ENCODE assay signal across 9 mouse cellular contexts in genomic region chr2:156353265-156353692, GRCm38 (mm10). TPM values are rescaled to one million over a fixed set of nuclear protein-coding genes. Genes with fewer than 3 reads are reported as not detected.
DNase-seq lines count a peak whose midpoint lies in the region; ATAC-seq and TF ChIP-seq lines count a peak whose summit lies in the region.
"Had no signal": no experiment of that assay in that cellular context is flagged by ENCODE, and none has a peak within 500 bp of the region (broad histone marks: within the 10 kb centered on the region; RNA-seq: fewer than 3 reads in every experiment).

No protein-coding gene starts in this region.

- WGBS in forebrain, embryonic 14.5 days = 50% methylated on average over 7 of the region's 7 CpGs
- WGBS in forebrain, embryonic 12.5 days = 53% methylated on average over 7 of the region's 7 CpGs
- WGBS in midbrain, embryonic 14.5 days = 55% methylated on average over 7 of the region's 7 CpGs
- 58% methylated on average over 7 of the region's 7 CpGs for WGBS in midbrain, embryonic 10.5 days
- 46% methylated on average over 7 of the region's 7 CpGs for WGBS in heart, postnatal 0 days

- H3K4me3 ChIP-seq in forebrain, embryonic 14.5 days (ENCODE audit: low read depth, low read length) = no peak overlapping the region
- no peak overlapping the region for H3K4me3 ChIP-seq in forebrain, embryonic 12.5 days (replicated peaks)
- no peak overlapping the region for H3K4me3 ChIP-seq in midbrain, embryonic 14.5 days (replicated peaks; ENCODE audit: low read depth, low read length)
- H3K4me3 ChIP-seq in midbrain, embryonic 10.5 days = no peak overlapping the region
- H3K4me3 ChIP-seq in heart, postnatal 0 days (ENCODE audit: low read depth, low read length) = no peak overlapping the region
- H3K4me3 ChIP-seq: limb, embryonic 12.5 days had no signal

- no peaks in the 10 kb centered on the region for H3K4me1 ChIP-seq in forebrain, embryonic 14.5 days (ENCODE audit: control insufficient read depth, insufficient read depth, low read length)
- H3K4me1 ChIP-seq in forebrain, embryonic 12.5 days = peaks cover 4% of the 10 kb centered on the region; the same call in 1 of the 2 replicates
- peaks cover 3% of the 10 kb centered on the region; the same call in 1 of the 2 replicates for H3K4me1 ChIP-seq in midbrain, embryonic 14.5 days (ENCODE audit: control insufficient read depth, insufficient read depth, low read length)
- H3K4me1 ChIP-seq in midbrain, embryonic 10.5 days = peaks cover 5% of the 10 kb centered on the region; the same call in 1 of the 2 replicates
- H3K4me1 ChIP-seq in heart, postnatal 0 days (ENCODE audit: control insufficient read depth, insufficient read depth) = no peaks in the 10 kb centered on the region
- H3K4me1 ChIP-seq: limb, embryonic 12.5 days had no signal

- peak; percentile 26; the same call in 1 of the 2 replicates for ATAC-seq in forebrain, embryonic 14.5 days
- no peak for ATAC-seq in forebrain, embryonic 12.5 days (ENCODE audit: low FRiP score)
- no peak for ATAC-seq in midbrain, embryonic 14.5 days (ENCODE audit: low FRiP score, low TSS enrichment)
- ATAC-seq in heart, postnatal 0 days (ENCODE audit: insufficient read depth, low read depth) = peak; percentile 55; the same call in 1 of the 2 replicates

- H3K9ac ChIP-seq in forebrain, embryonic 14.5 days (ENCODE audit: low read length) = no peak overlapping the region
- no peak overlapping the region for H3K9ac ChIP-seq in forebrain, embryonic 12.5 days
- H3K9ac ChIP-seq in midbrain, embryonic 14.5 days (replicated peaks; ENCODE audit: low read length) = no peak overlapping the region
- H3K9ac ChIP-seq in heart, postnatal 0 days (replicated peaks; ENCODE audit: low read depth, low read length) = no peak overlapping the region
- H3K9ac ChIP-seq: limb, embryonic 12.5 days had no signal

- no peak for TF ChIP-seq EP300 in heart, postnatal 0 days (IDR thresholded peaks at IDR 0.05; ENCODE audit: low read depth)

- no peaks in the 10 kb centered on the region for H3K36me3 ChIP-seq in forebrain, embryonic 14.5 days (ENCODE audit: control insufficient read depth, insufficient read depth, low read length)
- no peaks in the 10 kb centered on the region for H3K36me3 ChIP-seq in forebrain, embryonic 12.5 days (replicated peaks)
- no peaks in the 10 kb centered on the region for H3K36me3 ChIP-seq in midbrain, embryonic 14.5 days (ENCODE audit: control insufficient read depth, insufficient read depth, low read length)
- H3K36me3 ChIP-seq in midbrain, embryonic 10.5 days = no peaks in the 10 kb centered on the region
- no peaks in the 10 kb centered on the region for H3K36me3 ChIP-seq in heart, postnatal 0 days (replicated peaks; ENCODE audit: control insufficient read depth, insufficient read depth, low read length)
- H3K36me3 ChIP-seq: limb, embryonic 12.5 days had no signal

- H3K27ac ChIP-seq in forebrain, embryonic 14.5 days (ENCODE audit: low read depth, low read length) = no peak overlapping the region; the same call in 1 of the 2 replicates
- no peak overlapping the region for H3K27ac ChIP-seq in forebrain, embryonic 12.5 days
- H3K27ac ChIP-seq in midbrain, embryonic 14.5 days (replicated peaks; ENCODE audit: low read depth, low read length) = 0 out of 2 replicates have a peak overlapping the region, but pooled peaks have one; percentile 32
- no peak overlapping the region for H3K27ac ChIP-seq in midbrain, embryonic 10.5 days (replicated peaks)
- no peak overlapping the region for H3K27ac ChIP-seq in heart, postnatal 0 days (ENCODE audit: low read depth)
- H3K27ac ChIP-seq: limb, embryonic 12.5 days had no signal

- no peaks in the 10 kb centered on the region for H3K27me3 ChIP-seq in forebrain, embryonic 14.5 days (replicated peaks; ENCODE audit: control insufficient read depth, insufficient read depth, low read length)
- H3K27me3 ChIP-seq in forebrain, embryonic 12.5 days = no peaks in the 10 kb centered on the region
- no peaks in the 10 kb centered on the region for H3K27me3 ChIP-seq in midbrain, embryonic 14.5 days (ENCODE audit: control insufficient read depth, insufficient read depth, low read length)
- H3K27me3 ChIP-seq in midbrain, embryonic 10.5 days (ENCODE audit: low read depth, poor library complexity, severe bottlenecking) = no peaks in the 10 kb centered on the region
- no peaks in the 10 kb centered on the region for H3K27me3 ChIP-seq in heart, postnatal 0 days (ENCODE audit: control insufficient read depth, insufficient read depth, low read length)
- H3K27me3 ChIP-seq: limb, embryonic 12.5 days had no signal

- no peaks in the 10 kb centered on the region for H3K9me3 ChIP-seq in forebrain, embryonic 14.5 days (replicated peaks; ENCODE audit: control insufficient read depth, low read length)
- H3K9me3 ChIP-seq in forebrain, embryonic 12.5 days = no peaks in the 10 kb centered on the region
- H3K9me3 ChIP-seq in midbrain, embryonic 14.5 days (ENCODE audit: control insufficient read depth, low read length) = no peaks in the 10 kb centered on the region
- no peaks in the 10 kb centered on the region for H3K9me3 ChIP-seq in midbrain, embryonic 10.5 days (replicated peaks)
- no peaks in the 10 kb centered on the region for H3K9me3 ChIP-seq in heart, postnatal 0 days (replicated peaks; ENCODE audit: control insufficient read depth, low read length)
- H3K9me3 ChIP-seq: limb, embryonic 12.5 days had no signal

- H3K4me2 ChIP-seq in forebrain, embryonic 14.5 days (ENCODE audit: low read length) = no peak overlapping the region
- H3K4me2 ChIP-seq in forebrain, embryonic 12.5 days = no peak overlapping the region
- H3K4me2 ChIP-seq in midbrain, embryonic 14.5 days (ENCODE audit: low read length) = no peak overlapping the region
- H3K4me2 ChIP-seq in heart, postnatal 0 days (ENCODE audit: low read depth, low read length) = no peak overlapping the region
- H3K4me2 ChIP-seq: limb, embryonic 12.5 days had no signal

- DNase-seq in forebrain, embryonic 14.5 days (ENCODE audit: low spot score) = peak; percentile 13
- DNase-seq in midbrain, embryonic 14.5 days = peak; percentile 17
- DNase-seq in midbrain, embryonic 10.5 days (ENCODE audit: low spot score) = no peak
- DNase-seq in heart, postnatal 0 days (ENCODE audit: low spot score) = peak; percentile 29
- DNase-seq in mesoderm, embryonic 11.5 days (ENCODE audit: low read depth, low spot score) = peak; percentile 23
- DNase-seq in cerebellum, postnatal 14 days = no peak
- DNase-seq in frontal cortex, postnatal 25 days (ENCODE audit: low spot score in 2 of 2) = no peak

- TF ChIP-seq CTCF in heart, postnatal 0 days (IDR thresholded peaks at IDR 0.05; ENCODE audit: low read depth) = no peak

RNA-seq across cellular contexts. Expression of gene Scand1, which starts 40.8 kb away (rescaled TPM):
- 67.2 and 67.3 TPM in 2 replicates for polyA plus RNA-seq in forebrain, embryonic 14.5 days (2014; fragmentation: Nextera tagmentation; extraction: Ambion mirVana)
- polyA plus RNA-seq in forebrain, embryonic 12.5 days (2016; fragmentation: Nextera tagmentation; extraction: Ambion mirVana) = 101 and 104 TPM in 2 replicates
- 93.3 and 102 TPM in 2 replicates for polyA plus RNA-seq in midbrain, embryonic 14.5 days (2014; fragmentation: Nextera tagmentation; extraction: Ambion mirVana)
- 64.7 and 70.3 TPM in 2 replicates for polyA plus RNA-seq in midbrain, embryonic 10.5 days (2016; fragmentation: Nextera tagmentation; extraction: Ambion mirVana)
- total RNA-seq in heart, postnatal 0 days (2014; rRNA removed; ENCODE audit: low replicate concordance) = 214 and 265 TPM in 2 replicates
- 82.3 and 90.2 TPM in 2 replicates for polyA plus RNA-seq in heart, postnatal 0 days (2015; fragmentation: Nextera tagmentation; extraction: Ambion mirVana)

RNA-seq across cellular contexts. Expression of gene Cnbd2, which starts 41.2 kb away (rescaled TPM):
- 4.8 and 4.9 TPM in 2 replicates for polyA plus RNA-seq in forebrain, embryonic 14.5 days (2014; fragmentation: Nextera tagmentation; extraction: Ambion mirVana)
- 5.0 and 5.2 TPM in 2 replicates for polyA plus RNA-seq in forebrain, embryonic 12.5 days (2016; fragmentation: Nextera tagmentation; extraction: Ambion mirVana)
- 6.9 and 7.9 TPM in 2 replicates for polyA plus RNA-seq in midbrain, embryonic 14.5 days (2014; fragmentation: Nextera tagmentation; extraction: Ambion mirVana)
- 3.1 and 3.4 TPM in 2 replicates for polyA plus RNA-seq in midbrain, embryonic 10.5 days (2016; fragmentation: Nextera tagmentation; extraction: Ambion mirVana)
- 0.12 and 1.1 TPM in 2 replicates for total RNA-seq in heart, postnatal 0 days (2014; rRNA removed; ENCODE audit: low replicate concordance)
- 3.3 and 3.7 TPM in 2 replicates for polyA plus RNA-seq in heart, postnatal 0 days (2015; fragmentation: Nextera tagmentation; extraction: Ambion mirVana)

Comparison
In these comparisons a context has a peak if more than half of its experiments do, and no peak if none do; other contexts are left out.
1. ATAC-seq: peak in forebrain, embryonic 14.5 days (single experiment) and heart, postnatal 0 days (single experiment); none in forebrain, embryonic 12.5 days (single experiment) and midbrain, embryonic 14.5 days (single experiment).
2. DNase-seq: peak in forebrain, embryonic 14.5 days (single experiment), midbrain, embryonic 14.5 days (single experiment), heart, postnatal 0 days (single experiment) and mesoderm, embryonic 11.5 days (single experiment); none in midbrain, embryonic 10.5 days (single experiment), cerebellum, postnatal 14 days (0 of 2) and frontal cortex, postnatal 25 days (0 of 2).